In genomic region chr15:85592674-85593073, GRCm38 (mm10) we compare ENCODE assay signal across 24 mouse cellular contexts. TPM values are rescaled to one million over a fixed set of nuclear protein-coding genes. Genes with fewer than 3 reads are reported as not detected.
DNase-seq lines count a peak whose midpoint lies in the region; ATAC-seq lines count a peak whose summit lies in the region.
"Had no signal": no experiment of that assay in that cellular context is flagged by ENCODE, and none has a peak within 500 bp of the region (broad histone marks: within the 10 kb centered on the region; RNA-seq: fewer than 3 reads in every experiment).

No protein-coding gene starts in this region.

- ATAC-seq in megakaryocyte, adult 5-6 weeks (ENCODE audit: poor library complexity, severe bottlenecking): no peak
- ATAC-seq in common myeloid progenitor, adult 5-6 weeks (replicated peaks; ENCODE audit: low read depth, poor library complexity, severe bottlenecking): peak; percentile 83
- ATAC-seq: activated CD4-positive, CD25-positive, alpha-beta regulatory T cell, adult 4 months; forebrain, embryonic 14.5 days; forebrain, embryonic 16.5 days; Patski had no signal

- H3K27me3 ChIP-seq in megakaryocyte, embryonic 14.5 days (replicated peaks): peaks cover 32% of the 10 kb centered on the region
- H3K27me3 ChIP-seq: embryonic facial prominence, embryonic 15.5 days; forebrain, embryonic 12.5 days; Patski had no signal

- H3K9me3 ChIP-seq in megakaryocyte, embryonic 14.5 days: peaks cover 13% of the 10 kb centered on the region
- H3K9me3 ChIP-seq: embryonic facial prominence, embryonic 13.5 days; embryonic facial prominence, embryonic 15.5 days; forebrain, embryonic 12.5 days had no signal

- peaks cover 2% of the 10 kb centered on the region for H3K36me3 ChIP-seq in megakaryocyte, embryonic 14.5 days (replicated peaks; ENCODE audit: low read length)
- H3K36me3 ChIP-seq: embryonic facial prominence, embryonic 13.5 days; embryonic facial prominence, embryonic 15.5 days; forebrain, embryonic 10.5 days; forebrain, embryonic 12.5 days had no signal

- H3K4me3 ChIP-seq in megakaryocyte, embryonic 14.5 days (replicated peaks): peak overlapping the region; percentile 54
- H3K4me3 ChIP-seq: embryonic facial prominence, embryonic 13.5 days; embryonic facial prominence, embryonic 15.5 days; erythroblast, embryonic 14.5 days; forebrain, embryonic 10.5 days; forebrain, embryonic 12.5 days had no signal

- H3K4me1 ChIP-seq in megakaryocyte, embryonic 14.5 days: peaks cover 54% of the 10 kb centered on the region
- H3K4me1 ChIP-seq: embryonic facial prominence, embryonic 13.5 days; embryonic facial prominence, embryonic 15.5 days; forebrain, embryonic 10.5 days; forebrain, embryonic 12.5 days had no signal

- no peak for DNase-seq in thymus, postnatal 14 days
- DNase-seq in heart, adult 9 months (ENCODE audit: low spot score in 2 of 2): no peak
- DNase-seq: adrenal gland, adult 8-10 months; adrenal gland, postnatal 14 days; adrenal gland, postnatal 36 days; cerebellum, adult 11-12 months; cerebellum, adult 2 months; cerebellum, adult 9-10 months; cerebellum, postnatal 10 days; cerebellum, postnatal 25 days; embryo, embryonic 11 days had no signal

RNA-seq across cellular contexts. Expression of gene Wnt7b, which starts 10.4 kb away (rescaled TPM):
- polyA plus RNA-seq in megakaryocyte, embryonic 14.5 days (2012; ENCODE audit: insufficient read depth, low replicate concordance): not detected in 2 replicates
- not detected in 2 replicates for total RNA-seq in megakaryocyte, adult 5-6 weeks (2015)
- not detected in 2 replicates for total RNA-seq in megakaryocyte, adult 5-6 weeks (2017)
- not detected in 2 replicates for total RNA-seq in common myeloid progenitor, adult 5-6 weeks (2017)
- total RNA-seq: MEL had no signal
- polyA plus RNA-seq: activated CD4-positive, CD25-positive, alpha-beta regulatory T cell, adult 4 months; erythroblast, embryonic 14.5 days had no signal
